Mouse (Mus musculus): Measurements from ENCODE around the gene Narfl. TPM values are rescaled to one million over a fixed set of nuclear protein-coding genes. Genes with fewer than 3 reads are reported as not detected.
A peak's percentile ranks its signal among the peaks of the same experiment; 100 is the strongest.

Narfl gene
- 29.0 and 30.2 TPM in 2 replicates for polyA plus RNA-seq (2015; fragmentation: Nextera tagmentation; extraction: Ambion mirVana)

GRCm38 (mm10) chr17:25773549-25774120, at the start of gene Narfl:
Narfl (plus strand) TSS chr17:25773776.
- Histone ChIP-seq H3K36me3 (ENCODE audit: control insufficient read depth, insufficient read depth, low read length) (peaks cover 6% of the 10 kb centered on the region; the same call in 1 of the 2 replicates), H3K27ac (ENCODE audit: low read length) (no peak within 1 kb of the TSS), H3K4me2 (ENCODE audit: low read length) (peak within 1 kb of the TSS; percentile 88), H3K4me1 (ENCODE audit: control insufficient read depth, insufficient read depth, low read length) (peaks cover 14% of the 10 kb centered on the region), H3K9me3 (replicated peaks; ENCODE audit: control insufficient read depth, low read length, poor library complexity, severe bottlenecking) (no peaks in the 10 kb centered on the region), H3K9ac (ENCODE audit: low read depth, low read length) (peak within 1 kb of the TSS; percentile 84), H3K4me3 (ENCODE audit: low read depth, low read length) (peak within 1 kb of the TSS; percentile 83), H3K27me3 (ENCODE audit: control insufficient read depth, insufficient read depth, low read depth, low read length) (no peaks in the 10 kb centered on the region)
- peak; percentile 84 for ATAC-seq
- WGBS = under 1% methylated on average over 37 of the region's 37 CpGs

- Histone ChIP-seq H3K27ac (ENCODE audit: low read length) (no peak overlapping the region), H3K4me3 (ENCODE audit: low read depth, low read length) (no peak overlapping the region), H3K4me1 (ENCODE audit: control insufficient read depth, insufficient read depth, low read length) (peaks cover 15% of the 10 kb centered on the region), H3K9ac (ENCODE audit: low read depth, low read length) (no peak overlapping the region), H3K36me3 (ENCODE audit: control insufficient read depth, insufficient read depth, low read length) (no peaks in the 10 kb centered on the region), H3K4me2 (ENCODE audit: low read length) (no peak overlapping the region), H3K9me3 (replicated peaks; ENCODE audit: control insufficient read depth, low read length, poor library complexity, severe bottlenecking) (no peaks in the 10 kb centered on the region), H3K27me3 (ENCODE audit: control insufficient read depth, insufficient read depth, low read depth, low read length) (no peaks in the 10 kb centered on the region)
- no peak for ATAC-seq
- WGBS = 70% methylated on average over 7 of the region's 7 CpGs
These were observed 49.7 kb upstream of the Narfl start for GRCm38 (mm10) chr17:25723919-25724318.

GRCm38 (mm10) chr17:25725264-25725663, 48.3 kb upstream of the Narfl start:
- H3K27me3 ChIP-seq (ENCODE audit: control insufficient read depth, insufficient read depth, low read depth, low read length) = no peaks in the 10 kb centered on the region
- H3K36me3 ChIP-seq (ENCODE audit: control insufficient read depth, insufficient read depth, low read length) = no peaks in the 10 kb centered on the region; the same call in 1 of the 2 replicates
- H3K4me3 ChIP-seq (ENCODE audit: low read depth, low read length) = no peak overlapping the region
- no peak overlapping the region for H3K27ac ChIP-seq (ENCODE audit: low read length)
- H3K4me2 ChIP-seq (ENCODE audit: low read length) = no peak overlapping the region
- whole genome bisulfite sequencing = 85% methylated on average over 6 of the region's 6 CpGs
- H3K9ac ChIP-seq (ENCODE audit: low read depth, low read length) = no peak overlapping the region
- no peak for ATAC-seq
- no peaks in the 10 kb centered on the region for H3K9me3 ChIP-seq (replicated peaks; ENCODE audit: control insufficient read depth, low read length, poor library complexity, severe bottlenecking)
- H3K4me1 ChIP-seq (ENCODE audit: control insufficient read depth, insufficient read depth, low read length) = peaks cover 15% of the 10 kb centered on the region

- WGBS = under 1% methylated on average over 37 of the region's 37 CpGs
- Histone ChIP-seq H3K9ac (ENCODE audit: low read depth, low read length) (peak within 1 kb of the TSS; percentile 78), H3K36me3 (ENCODE audit: control insufficient read depth, insufficient read depth, low read length) (peaks cover 2% of the 10 kb centered on the region; the same call in 1 of the 2 replicates), H3K4me1 (ENCODE audit: control insufficient read depth, insufficient read depth, low read length) (peaks cover 15% of the 10 kb centered on the region), H3K4me3 (ENCODE audit: low read depth, low read length) (peak within 1 kb of the TSS; percentile 54), H3K27ac (ENCODE audit: low read length) (no peak within 1 kb of the TSS), H3K27me3 (ENCODE audit: control insufficient read depth, insufficient read depth, low read depth, low read length) (no peaks in the 10 kb centered on the region), H3K9me3 (replicated peaks; ENCODE audit: control insufficient read depth, low read length, poor library complexity, severe bottlenecking) (no peaks in the 10 kb centered on the region), H3K4me2 (ENCODE audit: low read length) (peak within 1 kb of the TSS; percentile 96)
- peak; percentile 99 for ATAC-seq
These were observed 46.1 kb upstream of the Narfl start, which contains the start of the genes Chtf18 and Rpusd1 for GRCm38 (mm10) chr17:25727265-25728008. Chtf18 (minus strand) TSS chr17:25727419. Rpusd1 (plus strand) TSS chr17:25727670.

GRCm38 (mm10) chr17:25728009-25728270, 45.6 kb upstream of the Narfl start:
- Histone ChIP-seq H3K4me3 (ENCODE audit: low read depth, low read length) (peak overlapping the region; percentile 54), H3K36me3 (ENCODE audit: control insufficient read depth, insufficient read depth, low read length) (peaks cover 2% of the 10 kb centered on the region; the same call in 1 of the 2 replicates), H3K4me2 (ENCODE audit: low read length) (peak overlapping the region; percentile 96), H3K27ac (ENCODE audit: low read length) (no peak overlapping the region), H3K27me3 (ENCODE audit: control insufficient read depth, insufficient read depth, low read depth, low read length) (no peaks in the 10 kb centered on the region), H3K9me3 (replicated peaks; ENCODE audit: control insufficient read depth, low read length, poor library complexity, severe bottlenecking) (no peaks in the 10 kb centered on the region), H3K9ac (ENCODE audit: low read depth, low read length) (peak overlapping the region; percentile 78), H3K4me1 (ENCODE audit: control insufficient read depth, insufficient read depth, low read length) (peaks cover 15% of the 10 kb centered on the region)
- 28% methylated on average over 4 of the region's 4 CpGs for WGBS
- ATAC-seq = peak; percentile 13; the same call in 1 of the 2 replicates

GRCm38 (mm10) chr17:25732082-25732481, 41.5 kb upstream of the Narfl start:
- H3K9me3 ChIP-seq (replicated peaks; ENCODE audit: control insufficient read depth, low read length, poor library complexity, severe bottlenecking) = no peaks in the 10 kb centered on the region

GRCm38 (mm10) chr17:25735246-25735645, 38.3 kb upstream of the Narfl start:
- H3K27me3 ChIP-seq (ENCODE audit: control insufficient read depth, insufficient read depth, low read depth, low read length) = no peaks in the 10 kb centered on the region
- no peak overlapping the region for H3K9ac ChIP-seq (ENCODE audit: low read depth, low read length)
- ATAC-seq = no peak
- H3K4me2 ChIP-seq (ENCODE audit: low read length) = no peak overlapping the region
- H3K36me3 ChIP-seq (ENCODE audit: control insufficient read depth, insufficient read depth, low read length) = peaks cover 2% of the 10 kb centered on the region; the same call in 1 of the 2 replicates
- H3K27ac ChIP-seq (ENCODE audit: low read length) = no peak overlapping the region
- no peaks in the 10 kb centered on the region for H3K4me1 ChIP-seq (ENCODE audit: control insufficient read depth, insufficient read depth, low read length)
- H3K9me3 ChIP-seq (replicated peaks; ENCODE audit: control insufficient read depth, low read length, poor library complexity, severe bottlenecking) = no peaks in the 10 kb centered on the region
- whole genome bisulfite sequencing = 81% methylated on average over 5 of the region's 5 CpGs
- H3K4me3 ChIP-seq (ENCODE audit: low read depth, low read length) = no peak overlapping the region

More at GRCm38 (mm10) chr17:25732082-25732481, 41.5 kb upstream of the Narfl start:
- no peak overlapping the region for H3K4me3 ChIP-seq (ENCODE audit: low read depth, low read length)
- no peak overlapping the region for H3K9ac ChIP-seq (ENCODE audit: low read depth, low read length)
- no peak for ATAC-seq
- H3K27me3 ChIP-seq (ENCODE audit: control insufficient read depth, insufficient read depth, low read depth, low read length) = no peaks in the 10 kb centered on the region
- H3K27ac ChIP-seq (ENCODE audit: low read length) = no peak overlapping the region
- H3K4me2 ChIP-seq (ENCODE audit: low read length) = no peak overlapping the region
- 15% methylated on average over 2 of the region's 2 CpGs for WGBS
- H3K4me1 ChIP-seq (ENCODE audit: control insufficient read depth, insufficient read depth, low read length) = peaks cover 10% of the 10 kb centered on the region
- peaks cover 2% of the 10 kb centered on the region; the same call in 1 of the 2 replicates for H3K36me3 ChIP-seq (ENCODE audit: control insufficient read depth, insufficient read depth, low read length)

GRCm38 (mm10) chr17:25735745-25736144, 37.8 kb upstream of the Narfl start, which contains the start of gene Mslnl:
Mslnl (plus strand) TSS chr17:25736042.
- Histone ChIP-seq H3K9ac (ENCODE audit: low read depth, low read length) (no peak within 1 kb of the TSS), H3K4me1 (ENCODE audit: control insufficient read depth, insufficient read depth, low read length) (no peaks in the 10 kb centered on the region), H3K9me3 (replicated peaks; ENCODE audit: control insufficient read depth, low read length, poor library complexity, severe bottlenecking) (no peaks in the 10 kb centered on the region), H3K27ac (ENCODE audit: low read length) (no peak within 1 kb of the TSS), H3K4me2 (ENCODE audit: low read length) (no peak within 1 kb of the TSS), H3K36me3 (ENCODE audit: control insufficient read depth, insufficient read depth, low read length) (no peaks in the 10 kb centered on the region; the same call in 1 of the 2 replicates), H3K27me3 (ENCODE audit: control insufficient read depth, insufficient read depth, low read depth, low read length) (no peaks in the 10 kb centered on the region), H3K4me3 (ENCODE audit: low read depth, low read length) (no peak within 1 kb of the TSS)
- 68% methylated on average over 3 of the region's 3 CpGs for WGBS
- ATAC-seq = no peak

- Histone ChIP-seq H3K27ac (ENCODE audit: low read length) (no peak overlapping the region), H3K9ac (ENCODE audit: low read depth, low read length) (no peak overlapping the region), H3K36me3 (ENCODE audit: control insufficient read depth, insufficient read depth, low read length) (no peaks in the 10 kb centered on the region), H3K9me3 (replicated peaks; ENCODE audit: control insufficient read depth, low read length, poor library complexity, severe bottlenecking) (no peaks in the 10 kb centered on the region), H3K4me1 (ENCODE audit: control insufficient read depth, insufficient read depth, low read length) (no peaks in the 10 kb centered on the region), H3K27me3 (ENCODE audit: control insufficient read depth, insufficient read depth, low read depth, low read length) (no peaks in the 10 kb centered on the region), H3K4me2 (ENCODE audit: low read length) (no peak overlapping the region), H3K4me3 (ENCODE audit: low read depth, low read length) (no peak overlapping the region)
- 89% methylated on average over 7 of the region's 7 CpGs for WGBS
- no peak for ATAC-seq
These were observed 34.7 kb upstream of the Narfl start for GRCm38 (mm10) chr17:25738861-25739260.
